In the genomic region with DNA sequence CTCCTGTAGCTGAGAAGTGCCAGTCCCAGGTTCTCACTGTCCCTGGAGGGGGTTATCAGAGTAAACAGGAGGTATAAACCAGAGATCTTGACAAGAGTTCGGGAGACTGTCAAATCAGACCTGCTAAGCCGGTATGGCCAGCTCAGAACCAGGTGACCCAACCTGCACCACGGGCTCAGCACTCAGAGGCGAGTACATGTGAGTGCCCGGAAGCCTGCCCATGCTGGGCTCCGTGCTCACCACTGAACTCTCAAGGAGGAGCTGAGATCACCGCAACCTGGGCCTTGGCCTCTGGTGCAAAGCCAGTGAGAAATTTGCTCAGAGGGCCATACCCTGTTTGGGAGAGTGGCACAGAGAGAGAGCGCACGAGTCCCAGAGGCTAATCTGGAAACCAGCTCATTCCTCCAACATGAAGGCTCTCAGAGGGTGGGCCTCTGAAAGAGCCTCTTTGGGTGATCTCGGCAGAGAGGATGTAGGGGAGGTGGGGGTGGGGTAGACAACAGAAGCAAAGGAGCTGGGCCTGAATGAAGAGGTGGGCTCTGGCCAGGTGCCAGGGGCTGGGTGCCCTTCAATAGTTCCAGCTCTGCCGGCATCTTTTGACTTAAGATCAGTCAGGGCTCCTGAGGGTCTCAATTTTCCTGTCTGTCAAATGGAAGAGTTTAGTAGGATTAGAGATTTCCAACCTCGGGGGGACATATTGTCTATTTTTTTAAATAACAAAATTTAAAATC, we compare ENCODE assay signal across 14 mouse cellular contexts. TPM values are rescaled to one million over a fixed set of nuclear protein-coding genes. Genes with fewer than 3 reads are reported as not detected.
A peak's percentile ranks its signal among the peaks of the same experiment; 100 is the strongest.
DNase-seq lines count a peak whose midpoint lies in the region; ATAC-seq and TF ChIP-seq lines count a peak whose summit lies in the region.
"Had no signal": no experiment of that assay in that cellular context is flagged by ENCODE, and none has a peak within 500 bp of the region (broad histone marks: within the 10 kb centered on the region; RNA-seq: fewer than 3 reads in every experiment).

No protein-coding gene starts in this region.

- ATAC-seq in heart, embryonic 16.5 days (replicated peaks; ENCODE audit: extremely low read depth, insufficient read depth, low FRiP score) = no peak
- no peak for ATAC-seq in heart, embryonic 12.5 days (ENCODE audit: insufficient number of reproducible peaks, low FRiP score)
- no peak for ATAC-seq in embryonic facial prominence, embryonic 15.5 days (ENCODE audit: insufficient number of reproducible peaks, low FRiP score, low TSS enrichment, low read depth)
- ATAC-seq in lung, postnatal 0 days = peak; percentile 92

- H3K9ac ChIP-seq in heart, embryonic 16.5 days (ENCODE audit: low read length) = 0 out of 2 replicates have a peak overlapping the region, but pooled peaks have one; percentile 14
- H3K9ac ChIP-seq in heart, embryonic 12.5 days = no peak overlapping the region
- no peak overlapping the region for H3K9ac ChIP-seq in embryonic facial prominence, embryonic 15.5 days
- H3K9ac ChIP-seq in lung, postnatal 0 days (replicated peaks; ENCODE audit: low read depth) = no peak overlapping the region
- H3K9ac ChIP-seq: heart, embryonic 15.5 days; stomach, embryonic 15.5 days had no signal

- 67% methylated on average over 12 of the region's 12 CpGs for WGBS in heart, embryonic 16.5 days
- WGBS in heart, embryonic 12.5 days = 55% methylated on average over 12 of the region's 12 CpGs
- WGBS in embryonic facial prominence, embryonic 15.5 days = 46% methylated on average over 12 of the region's 12 CpGs
- 50% methylated on average over 12 of the region's 12 CpGs for WGBS in lung, postnatal 0 days

- peak; percentile 57 for DNase-seq in cerebellum, adult 9-10 months
- peak; percentile 78 for DNase-seq in lung, postnatal 0 days (ENCODE audit: low spot score)
- DNase-seq in yolk sac, embryonic 10.5 days (ENCODE audit: low spot score) = no peak
- no peak for DNase-seq in spleen, adult 18-20 months
- DNase-seq in retina, postnatal 1 day = no peak
- DNase-seq: kidney, adult 18-20 months had no signal

- H3K4me3 ChIP-seq in heart, embryonic 16.5 days (ENCODE audit: low read length) = no peak overlapping the region
- no peak overlapping the region for H3K4me3 ChIP-seq in heart, embryonic 12.5 days
- no peak overlapping the region for H3K4me3 ChIP-seq in embryonic facial prominence, embryonic 15.5 days (replicated peaks)
- no peak overlapping the region for H3K4me3 ChIP-seq in lung, postnatal 0 days (ENCODE audit: low read depth, low read length)
- H3K4me3 ChIP-seq: heart, embryonic 15.5 days; myocyte; stomach, embryonic 15.5 days had no signal

- no peaks in the 10 kb centered on the region for H3K27me3 ChIP-seq in heart, embryonic 16.5 days (ENCODE audit: control insufficient read depth, insufficient read depth, low read length)
- H3K27me3 ChIP-seq in heart, embryonic 12.5 days (replicated peaks) = peaks cover 7% of the 10 kb centered on the region; the same call in 1 of the 2 replicates
- H3K27me3 ChIP-seq in embryonic facial prominence, embryonic 15.5 days = no peaks in the 10 kb centered on the region
- H3K27me3 ChIP-seq in lung, postnatal 0 days (replicated peaks; ENCODE audit: insufficient read depth, low read length) = no peaks in the 10 kb centered on the region
- H3K27me3 ChIP-seq: CH12.LX; stomach, embryonic 15.5 days had no signal

- H3K36me3 ChIP-seq in heart, embryonic 16.5 days (ENCODE audit: control insufficient read depth, insufficient read depth) = peaks cover 6% of the 10 kb centered on the region; the same call in 1 of the 2 replicates
- H3K36me3 ChIP-seq in heart, embryonic 12.5 days = peaks cover 23% of the 10 kb centered on the region
- peaks cover 28% of the 10 kb centered on the region for H3K36me3 ChIP-seq in embryonic facial prominence, embryonic 15.5 days
- peaks cover 4% of the 10 kb centered on the region; the same call in 1 of the 2 replicates for H3K36me3 ChIP-seq in lung, postnatal 0 days (ENCODE audit: insufficient read depth, low read length)
- H3K36me3 ChIP-seq: heart, embryonic 15.5 days had no signal

- H3K9me3 ChIP-seq in heart, embryonic 16.5 days (replicated peaks; ENCODE audit: control insufficient read depth, low read length) = no peaks in the 10 kb centered on the region
- H3K9me3 ChIP-seq in heart, embryonic 12.5 days (replicated peaks) = no peaks in the 10 kb centered on the region
- H3K9me3 ChIP-seq in embryonic facial prominence, embryonic 15.5 days (replicated peaks) = no peaks in the 10 kb centered on the region
- H3K9me3 ChIP-seq in lung, postnatal 0 days (ENCODE audit: low read length) = no peaks in the 10 kb centered on the region
- H3K9me3 ChIP-seq: heart, embryonic 15.5 days; stomach, embryonic 15.5 days had no signal

- no peak overlapping the region for H3K4me2 ChIP-seq in heart, embryonic 16.5 days (ENCODE audit: low read depth, low read length)
- no peak overlapping the region for H3K4me2 ChIP-seq in heart, embryonic 12.5 days
- no peak overlapping the region for H3K4me2 ChIP-seq in embryonic facial prominence, embryonic 15.5 days (replicated peaks)
- no peak overlapping the region for H3K4me2 ChIP-seq in lung, postnatal 0 days (replicated peaks; ENCODE audit: low read depth, low read length)
- H3K4me2 ChIP-seq: heart, embryonic 15.5 days; stomach, embryonic 15.5 days had no signal

- no peak for TF ChIP-seq EP300 in lung, postnatal 0 days (IDR thresholded peaks at IDR 0.05)

- peaks cover 3% of the 10 kb centered on the region; the same call in 1 of the 2 replicates for H3K4me1 ChIP-seq in heart, embryonic 16.5 days (ENCODE audit: control insufficient read depth, insufficient read depth, low read length)
- H3K4me1 ChIP-seq in heart, embryonic 12.5 days (replicated peaks) = peaks cover 15% of the 10 kb centered on the region; the same call in 1 of the 2 replicates
- peaks cover 35% of the 10 kb centered on the region for H3K4me1 ChIP-seq in embryonic facial prominence, embryonic 15.5 days
- H3K4me1 ChIP-seq in lung, postnatal 0 days (ENCODE audit: insufficient read depth, low read depth, low read length) = no peaks in the 10 kb centered on the region

- TF ChIP-seq CTCF in lung, postnatal 0 days (IDR thresholded peaks at IDR 0.05) = no peak

- H3K27ac ChIP-seq in heart, embryonic 16.5 days (ENCODE audit: low read length) = no peak overlapping the region
- no peak overlapping the region for H3K27ac ChIP-seq in heart, embryonic 12.5 days (ENCODE audit: poor library complexity, severe bottlenecking)
- peak overlapping the region; percentile 68 for H3K27ac ChIP-seq in embryonic facial prominence, embryonic 15.5 days (replicated peaks)
- 0 out of 2 replicates have a peak overlapping the region, but pooled peaks have one; percentile 47 for H3K27ac ChIP-seq in lung, postnatal 0 days (ENCODE audit: low read length)
- H3K27ac ChIP-seq: heart, embryonic 15.5 days; macrophage; stomach, embryonic 15.5 days had no signal

RNA-seq across cellular contexts. Expression of a gene that starts 24.0 kb away (rescaled TPM):
- 1.6 and 2.3 TPM in 2 replicates for polyA plus RNA-seq in heart, embryonic 16.5 days (2015; fragmentation: Nextera tagmentation; extraction: Ambion mirVana)
- 5.0 and 6.1 TPM in 2 replicates for polyA plus RNA-seq in heart, embryonic 12.5 days (2016; fragmentation: Nextera tagmentation; extraction: Ambion mirVana)
- polyA plus RNA-seq in embryonic facial prominence, embryonic 15.5 days (2015; fragmentation: Nextera tagmentation; extraction: Ambion mirVana) = 9.1 and 10.6 TPM in 2 replicates
- polyA plus RNA-seq in lung, postnatal 0 days (2015; fragmentation: Nextera tagmentation; extraction: Ambion mirVana) = 2.5 and 3.3 TPM in 2 replicates

RNA-seq across cellular contexts. Expression of a gene that starts 54.8 kb away (rescaled TPM):
- polyA plus RNA-seq in heart, embryonic 16.5 days (2015; fragmentation: Nextera tagmentation; extraction: Ambion mirVana) = 7.6 and 8.9 TPM in 2 replicates
- polyA plus RNA-seq in heart, embryonic 12.5 days (2016; fragmentation: Nextera tagmentation; extraction: Ambion mirVana) = 6.8 and 7.4 TPM in 2 replicates
- polyA plus RNA-seq in embryonic facial prominence, embryonic 15.5 days (2015; fragmentation: Nextera tagmentation; extraction: Ambion mirVana) = 29.4 and 32.1 TPM in 2 replicates
- 39.0 and 42.2 TPM in 2 replicates for polyA plus RNA-seq in lung, postnatal 0 days (2015; fragmentation: Nextera tagmentation; extraction: Ambion mirVana)

Comparison
In these comparisons a context has a peak if more than half of its experiments do, and no peak if none do; other contexts are left out.
1. H3K27ac ChIP-seq: peak in embryonic facial prominence, embryonic 15.5 days (single experiment) and lung, postnatal 0 days (single experiment); none in heart, embryonic 16.5 days (single experiment) and heart, embryonic 12.5 days (single experiment).
2. DNase-seq: peak in cerebellum, adult 9-10 months (single experiment) and lung, postnatal 0 days (single experiment); none in yolk sac, embryonic 10.5 days (single experiment), spleen, adult 18-20 months (0 of 2) and retina, postnatal 1 day (single experiment).